Mouse (Mus musculus): ENCODE results near the gene Il17c.

DNA sequence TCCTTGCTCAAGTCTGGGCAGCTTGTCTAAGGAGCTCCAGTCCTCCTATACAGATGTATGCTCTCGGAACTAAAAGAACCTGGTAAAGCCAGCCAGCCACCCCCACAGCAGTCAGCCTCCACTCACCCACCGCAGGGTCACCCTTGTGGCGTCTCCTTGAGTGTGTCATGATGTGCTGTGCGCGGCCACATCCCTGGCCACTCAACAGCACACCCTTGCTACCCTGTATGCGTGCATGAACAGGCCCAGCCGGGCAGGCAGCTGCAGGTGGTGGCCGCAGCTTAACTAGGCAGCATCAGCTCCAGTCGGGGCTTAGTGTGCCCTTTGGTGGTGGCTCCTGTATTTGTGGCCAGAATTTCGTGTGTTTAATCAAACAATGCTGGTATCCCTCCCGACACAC lies 35.4 kb downstream of the Il17c start:
- no peak for TF ChIP-seq POLR2A (IDR thresholded peaks at IDR 0.05; ENCODE audit: control insufficient read depth, low read depth, low read length)
- TF ChIP-seq CTCF (IDR thresholded peaks at IDR 0.05; ENCODE audit: control insufficient read depth, insufficient read depth, insufficient replicate concordance, low read depth, low read length): no peak

All from testis, adult 2 months (tissue).